Mouse (Mus musculus) common myeloid progenitor, adult 5-6 weeks (primary cell): Measurements from ENCODE around the gene Akt1. TPM values are rescaled to one million over a fixed set of nuclear protein-coding genes. Genes with fewer than 3 reads are reported as not detected.

Source experiments
- ATAC-seq: replicated peaks from 2 replicates; pipeline ENCODE4 v1.8.0; 2016; ENCODE audit warnings: low read depth, mild to moderate bottlenecking, moderate TSS enrichment, inconsistent platforms; ENCODE audit not compliant: poor library complexity, severe bottlenecking
- total RNA-seq: library from RNA; stranded (forward); fragments of 200-1000, 187-1606 nt; gene quantifications from 2 replicates; pipeline ENCODE4 v1.2.3, GENCODE M21; 2017

Gene Akt1
- total RNA-seq, 1 experiment from 2014 or later: 95.3 TPM

DNA sequence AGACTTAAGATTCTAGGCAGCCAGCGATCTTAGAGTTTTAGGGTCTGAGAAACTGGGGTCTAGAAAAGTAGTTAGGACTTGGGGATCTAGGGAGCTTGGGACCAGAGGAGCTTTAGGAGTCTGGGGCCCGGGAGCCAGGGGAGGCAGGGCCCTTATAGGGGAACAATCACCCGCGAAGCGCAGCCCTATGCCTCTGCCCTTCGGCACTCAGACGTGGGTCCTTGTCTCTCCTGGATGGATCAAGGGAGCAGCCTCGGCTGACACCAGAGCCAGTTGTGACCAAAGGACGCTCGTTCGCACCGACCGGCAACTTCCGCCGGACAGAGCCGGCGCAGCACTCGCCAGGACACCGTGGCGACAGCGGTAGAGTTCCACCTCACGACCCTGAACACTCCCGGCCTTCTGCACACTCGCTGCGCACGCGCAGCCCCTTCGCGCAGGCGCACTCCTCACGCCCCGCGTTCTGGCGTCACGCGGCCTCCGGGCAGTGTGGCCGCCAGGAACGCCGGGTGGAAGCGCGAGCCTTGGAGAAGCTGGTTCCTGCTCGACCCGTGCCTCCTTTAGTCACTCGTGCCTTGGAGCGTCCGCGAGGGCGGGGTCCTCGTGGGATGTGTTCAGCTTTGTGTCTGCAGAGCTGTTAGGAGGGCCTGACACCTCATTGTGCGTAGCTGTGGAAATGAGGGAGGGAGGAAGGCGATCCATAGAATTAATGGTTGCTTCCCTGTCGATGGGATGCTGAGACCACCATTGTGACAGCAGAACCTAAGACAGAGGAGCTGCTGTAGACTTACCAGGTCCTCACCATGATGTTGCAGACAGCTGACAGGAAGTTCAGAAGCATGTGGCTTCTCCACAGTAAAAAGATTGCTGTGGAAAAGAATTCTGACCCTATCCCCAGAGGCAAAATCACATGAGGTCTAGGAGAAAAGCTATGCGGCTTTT, 18.8 kb upstream of the Akt1 start:
- ATAC-seq: peak; percentile 89

DNA sequence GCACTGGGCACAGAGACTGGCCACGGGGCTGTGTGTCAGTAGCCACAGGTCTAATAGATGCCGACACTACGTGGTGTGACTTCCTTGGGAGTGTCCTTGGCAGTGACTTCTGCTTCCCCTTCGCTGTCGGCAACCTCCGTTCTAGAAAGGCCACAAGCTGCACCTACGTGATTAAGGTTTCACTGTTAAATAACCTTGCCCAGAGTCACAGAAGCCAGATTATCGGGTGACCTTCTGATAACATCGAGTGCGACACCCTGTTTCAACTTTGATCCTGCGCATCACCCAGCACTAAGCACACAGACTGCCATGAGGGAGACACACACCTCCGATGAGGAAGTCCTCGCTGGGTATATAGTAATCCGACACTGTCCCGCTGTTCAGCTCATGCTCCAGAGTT, 13.8 kb upstream of the Akt1 start:
- peak; percentile 71 for ATAC-seq

DNA sequence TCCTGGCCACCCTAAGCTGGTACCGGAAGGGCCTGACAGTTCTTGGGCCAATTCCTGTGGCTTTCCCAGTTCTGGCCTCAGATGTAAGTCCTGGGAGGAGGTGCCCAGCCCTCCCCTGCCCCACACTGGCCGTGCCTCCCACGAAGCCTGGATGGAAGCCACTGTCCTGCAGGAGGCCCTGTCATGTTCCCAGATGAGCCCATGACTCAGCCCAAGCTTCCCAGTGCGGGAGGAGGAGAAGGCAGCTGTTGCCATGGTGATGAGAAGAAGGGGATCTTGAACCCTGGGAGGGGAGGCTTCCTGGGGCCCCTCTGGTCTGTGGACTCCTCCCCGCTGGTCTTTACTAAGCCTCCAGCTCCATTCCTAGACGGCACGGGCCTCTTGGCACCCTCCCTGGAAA, 8.7 kb upstream of the Akt1 start:
- ATAC-seq: no peak

DNA sequence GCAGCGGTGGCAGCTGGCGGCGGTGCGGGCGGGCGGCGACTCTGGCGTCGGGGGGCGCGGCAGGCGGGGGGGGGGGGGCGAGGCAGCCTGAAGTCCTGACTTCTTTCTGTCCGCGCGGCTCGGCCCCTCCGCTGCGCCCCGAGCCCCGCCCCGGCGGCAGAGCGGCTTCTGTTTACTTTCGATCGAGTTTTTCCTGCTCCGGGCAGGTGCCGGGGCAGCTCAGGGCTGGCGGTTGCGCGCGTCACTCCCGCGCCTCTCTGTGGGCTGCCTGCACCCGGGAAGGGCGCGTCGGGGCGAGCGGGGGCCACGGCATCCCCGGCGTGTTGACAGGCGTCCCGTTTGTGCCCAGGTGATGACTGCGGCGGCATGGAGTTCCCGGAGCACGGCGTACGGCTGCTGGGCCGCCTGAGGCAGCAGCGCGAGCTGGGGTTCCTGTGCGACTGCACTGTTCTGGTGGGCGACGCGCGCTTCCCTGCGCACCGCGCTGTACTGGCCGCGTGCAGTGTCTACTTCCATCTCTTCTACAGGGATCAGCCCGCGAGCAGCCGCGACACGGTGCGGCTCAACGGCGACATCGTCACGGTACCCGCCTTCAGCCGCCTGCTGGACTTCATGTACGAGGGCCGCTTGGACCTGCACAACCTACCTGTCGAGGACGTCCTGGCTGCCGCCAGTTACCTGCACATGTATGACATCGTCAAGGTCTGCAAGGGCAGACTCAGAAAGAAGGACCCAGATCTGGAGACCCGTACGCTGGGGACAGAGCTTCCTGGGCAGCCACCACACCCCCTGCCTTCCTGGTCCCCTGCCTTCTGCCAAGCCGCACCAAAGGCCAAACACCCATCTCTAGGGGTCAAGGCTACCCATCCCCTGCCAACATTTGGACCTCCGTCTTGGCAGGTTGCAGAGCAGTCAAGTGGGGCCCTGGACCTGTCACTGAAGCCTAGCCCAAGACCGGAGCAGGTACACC, 4.6 kb upstream of the Akt1 start:
- no peak for ATAC-seq

DNA sequence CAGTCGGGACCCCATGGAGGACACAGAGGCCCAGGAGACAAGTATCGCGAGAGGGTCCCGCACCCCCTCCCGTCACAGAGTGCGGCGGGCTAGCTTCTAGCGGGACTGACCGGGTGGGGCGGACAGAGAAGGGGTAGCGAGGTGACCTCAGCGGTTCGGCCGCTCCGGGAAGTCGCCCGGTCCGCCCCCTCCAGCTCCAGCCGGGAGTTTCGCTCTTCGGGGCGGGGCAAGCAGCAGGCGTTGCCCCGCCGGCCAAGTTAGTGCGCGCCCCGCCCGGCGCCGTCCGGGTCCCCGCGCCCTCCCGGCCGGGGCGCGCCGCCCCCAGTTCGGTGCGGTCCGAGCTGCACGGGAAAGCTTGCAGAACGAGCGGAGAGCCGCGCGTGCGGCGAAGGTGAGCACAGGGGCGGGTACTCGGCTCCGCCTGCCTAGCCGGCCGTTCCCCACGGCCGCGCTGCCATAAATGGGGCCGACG, 3.9 kb upstream of the Akt1 start, which contains the start of gene Zbtb42:
Gene Zbtb42 (plus strand): TSS at position 274 of the 472 bp plus-strand sequence.
- peak; percentile 15 for ATAC-seq

DNA sequence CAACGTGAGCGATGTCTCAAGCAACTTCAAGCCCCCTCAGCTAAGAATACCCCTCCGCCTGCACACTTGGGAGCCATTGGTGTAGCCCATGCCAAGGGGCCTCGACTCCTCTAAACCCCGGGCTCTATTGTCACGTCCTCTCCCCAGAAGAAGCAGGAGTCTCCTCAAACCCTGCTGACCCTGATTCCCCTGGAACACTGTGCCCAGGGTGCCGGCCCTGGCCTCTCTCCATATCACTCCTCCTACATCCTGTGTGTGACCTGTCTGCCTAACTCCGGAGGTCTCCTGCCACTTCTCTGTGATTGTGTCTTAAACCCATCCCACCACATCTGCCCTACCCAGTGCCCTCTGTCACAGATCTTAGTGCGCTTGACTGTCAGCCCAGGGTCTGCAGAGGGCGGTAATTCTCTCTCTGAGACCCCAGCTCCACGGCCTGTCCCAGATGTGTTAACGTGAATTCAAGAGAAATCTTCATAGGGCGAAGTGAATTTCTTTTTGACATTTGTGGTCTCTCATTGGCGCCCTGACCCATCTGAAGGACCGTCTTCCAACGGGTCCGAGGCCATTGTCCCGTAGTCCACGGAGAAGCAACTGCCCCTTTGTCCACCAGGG, 3.4 kb upstream of the Akt1 start:
- no peak for ATAC-seq

DNA sequence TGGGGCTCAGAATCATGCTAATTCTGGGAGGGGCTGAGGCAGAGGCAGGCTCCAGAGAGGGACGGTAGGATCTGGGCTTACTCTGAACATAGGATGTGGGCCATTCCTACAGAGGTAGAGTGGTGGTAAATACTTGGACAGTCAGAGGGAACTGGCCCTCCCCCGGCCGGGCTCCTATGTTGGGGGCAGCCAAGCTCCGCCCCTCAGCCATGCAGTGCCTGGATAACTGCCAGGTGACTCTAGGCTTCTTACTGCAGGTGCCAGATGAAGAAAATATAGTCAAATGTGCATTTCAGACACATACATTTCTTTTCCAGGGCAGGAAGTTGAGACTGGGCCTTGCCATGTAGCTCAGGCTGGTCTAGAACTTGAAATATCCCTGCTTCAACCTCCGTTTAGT, 2.4 kb upstream of the Akt1 start:
- ATAC-seq: no peak

DNA sequence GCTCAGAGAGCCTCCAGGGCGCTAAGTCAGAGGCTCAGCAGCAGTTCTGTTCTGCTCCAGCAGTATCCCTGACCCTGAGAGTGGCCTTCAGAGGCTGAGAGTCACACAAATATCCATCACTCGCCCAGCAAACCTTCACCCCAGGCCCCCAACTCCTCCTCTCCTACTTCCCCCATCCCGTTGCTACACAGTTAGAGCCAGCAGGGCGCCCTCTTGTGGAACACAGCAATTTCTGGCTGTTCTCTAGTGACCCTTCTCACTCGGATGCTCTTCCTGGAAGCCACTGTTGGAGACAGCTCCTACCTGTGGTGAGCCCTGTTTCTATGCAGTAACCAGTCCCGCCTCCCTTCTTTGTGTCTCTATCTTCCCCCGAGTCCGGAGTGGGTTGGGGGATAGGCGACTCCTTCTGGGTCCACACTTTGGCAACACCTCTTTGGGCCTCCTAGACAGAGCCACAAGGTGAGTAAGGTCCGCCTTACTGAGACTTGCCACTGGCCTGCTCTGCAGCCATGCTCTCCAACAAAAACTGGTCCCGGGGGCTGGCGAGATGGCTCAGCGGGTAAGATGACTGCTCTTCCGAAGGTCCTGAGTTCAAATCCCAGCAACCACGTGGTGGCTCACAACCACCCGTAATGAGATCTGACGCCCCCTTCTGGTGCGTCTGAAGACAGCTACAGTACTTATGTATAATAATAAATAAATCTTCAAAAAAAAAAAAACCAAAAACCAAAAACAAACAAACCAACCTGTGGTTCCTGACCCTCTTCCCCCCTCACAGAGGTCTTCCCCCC, 756 bp upstream of the Akt1 start:
- ATAC-seq: peak; percentile 59

DNA sequence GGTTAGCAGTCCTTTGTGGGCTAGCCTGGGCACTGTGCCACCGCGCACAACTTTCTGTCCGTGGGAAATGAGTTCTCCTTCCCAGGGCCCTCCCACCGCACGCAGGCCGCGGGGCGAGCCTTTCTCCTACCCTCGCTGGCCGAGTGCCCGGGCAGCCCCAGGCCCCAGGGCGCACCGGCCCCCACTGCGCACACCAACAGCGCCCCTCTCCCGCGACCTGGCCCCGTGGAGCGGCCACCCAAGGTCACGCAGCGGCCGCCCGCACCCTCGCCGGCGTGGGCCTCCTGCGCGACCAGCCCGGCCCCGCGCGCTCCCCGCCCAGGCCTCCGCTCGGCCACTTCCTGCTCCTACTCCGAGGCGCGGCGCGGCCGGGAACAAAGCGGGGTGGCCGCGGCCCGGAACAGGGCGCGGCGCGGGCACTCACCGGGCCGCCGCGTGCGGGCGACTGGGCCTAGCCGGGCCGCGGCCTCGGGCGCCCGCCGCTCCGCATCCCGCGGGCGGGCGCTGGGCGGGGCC, 1.1 kb downstream of the Akt1 start:
- ATAC-seq: no peak

DNA sequence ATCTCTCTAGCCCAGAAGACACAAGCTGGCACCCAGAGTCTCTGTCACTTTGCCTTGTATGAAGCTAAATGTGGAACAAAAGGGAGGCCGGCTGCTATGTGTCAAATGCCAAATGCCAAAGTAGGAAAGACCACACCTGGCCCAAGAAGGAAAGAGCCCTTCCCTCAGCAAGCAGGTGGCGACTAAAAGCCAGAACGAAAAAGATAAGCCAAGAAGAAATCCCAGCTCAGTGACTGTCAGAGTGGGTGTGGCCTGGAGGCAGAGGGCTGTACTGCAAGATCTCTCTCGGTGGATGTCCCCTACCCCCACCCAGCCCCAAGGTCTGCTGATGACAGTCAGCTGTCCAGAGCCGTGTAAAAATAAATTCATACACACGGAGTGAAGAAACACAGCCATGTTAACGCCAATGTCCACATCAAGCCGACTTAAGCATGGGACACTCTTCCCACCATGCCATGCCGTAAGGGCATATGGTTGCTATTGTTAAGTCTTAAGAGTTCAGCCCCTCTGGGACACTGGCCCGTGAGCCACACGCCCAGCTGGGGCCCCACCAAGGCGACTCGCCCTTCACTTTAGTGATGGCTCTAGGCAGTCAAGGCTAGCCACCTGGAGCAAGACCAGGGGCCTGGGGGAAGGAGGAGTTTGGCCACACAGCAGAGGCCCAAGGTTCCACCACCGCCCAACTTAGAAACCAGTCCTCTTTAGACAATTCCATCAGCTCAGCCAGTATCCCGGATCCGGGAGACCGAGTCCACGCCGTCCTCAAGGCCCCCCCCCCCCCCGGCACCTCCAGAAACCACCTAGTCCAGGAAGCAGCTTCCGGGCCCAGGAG, 1.7 kb downstream of the Akt1 start:
- peak; percentile 33 for ATAC-seq

DNA sequence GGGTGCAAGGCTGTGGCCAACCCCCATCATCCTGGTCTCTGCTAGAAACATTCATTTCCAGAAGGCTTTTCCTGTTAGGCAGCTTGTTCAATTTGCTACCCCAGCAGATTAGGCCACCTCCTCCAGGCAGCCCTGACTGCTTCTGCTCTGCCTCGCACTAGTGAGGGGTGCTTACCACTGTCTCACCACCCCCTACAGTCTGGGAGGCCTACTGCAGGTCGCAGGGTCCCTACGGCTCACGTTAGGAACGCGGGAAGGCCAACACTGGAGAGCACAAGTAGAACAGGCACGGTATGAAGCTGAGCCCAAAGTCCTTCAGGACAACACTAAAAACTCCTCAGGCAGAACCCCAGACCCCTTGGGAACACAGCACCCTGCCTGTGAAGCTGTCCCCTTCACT, 2.8 kb downstream of the Akt1 start:
- ATAC-seq: no peak

DNA sequence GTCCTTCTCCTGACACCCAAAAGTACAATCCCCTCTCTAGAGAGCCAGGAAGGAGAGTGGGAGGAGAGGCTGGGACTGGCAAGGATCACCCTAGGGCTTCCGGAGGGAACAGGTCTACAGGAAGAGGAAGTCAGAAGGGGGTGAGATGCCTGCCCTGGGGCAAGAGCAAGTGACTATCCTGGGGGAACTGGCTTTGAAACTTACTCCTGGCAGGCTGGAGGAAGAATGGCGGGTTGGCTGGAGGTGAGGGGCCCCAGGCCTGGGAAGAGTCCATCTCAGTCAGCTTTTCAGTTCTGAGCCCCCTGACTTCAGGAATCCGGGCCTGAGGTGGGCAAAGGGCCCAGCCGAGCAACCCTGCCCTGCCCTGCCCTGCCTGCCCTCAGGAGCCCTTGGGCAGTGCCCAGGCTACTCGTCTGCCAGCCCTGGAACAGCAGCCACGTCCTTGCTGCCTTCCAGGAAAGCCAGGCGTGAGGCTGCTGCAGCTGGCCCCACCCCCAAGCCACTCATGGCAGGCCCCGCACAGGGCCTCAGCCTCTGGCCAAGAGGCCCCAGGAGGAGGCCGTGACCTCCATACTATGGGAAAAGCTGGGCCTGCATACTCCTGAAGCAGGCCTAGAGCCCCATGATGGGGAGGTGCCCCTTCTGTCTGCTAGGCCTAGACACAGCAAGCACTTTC, 3.8 kb downstream of the Akt1 start:
- no peak for ATAC-seq

DNA sequence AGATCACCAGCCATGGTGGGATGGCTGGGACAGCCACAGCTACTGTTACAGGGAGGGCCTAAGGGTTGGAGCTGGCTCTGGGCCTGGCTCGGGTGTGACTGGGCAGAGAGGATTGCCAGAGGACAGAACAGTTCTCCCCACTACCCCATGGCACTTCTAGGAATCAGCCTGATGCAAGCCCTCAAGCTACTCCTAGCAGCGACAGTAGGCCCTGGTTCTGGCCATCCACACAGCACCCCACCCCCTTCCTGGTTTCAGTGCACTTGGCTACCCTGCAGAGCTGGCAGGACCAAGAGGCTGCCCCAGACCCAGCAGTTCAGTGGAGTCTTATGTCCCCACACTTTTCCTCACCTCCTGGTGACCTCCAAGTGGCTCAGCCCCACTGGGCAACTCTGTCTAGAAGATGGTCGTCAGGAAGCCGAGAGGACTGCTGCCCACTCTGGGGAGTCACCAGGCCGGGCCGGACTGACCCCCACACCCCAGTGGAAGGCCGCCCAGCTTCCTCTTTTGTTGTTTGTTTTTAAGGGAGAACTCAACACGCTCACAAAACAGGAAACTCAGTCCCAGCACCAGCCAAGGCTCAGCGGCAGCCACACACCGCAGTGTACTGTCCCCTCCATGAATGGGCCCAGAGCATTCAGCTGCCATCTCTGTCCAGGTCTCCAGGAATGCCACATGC, 6.9 kb downstream of the Akt1 start:
- peak; percentile 13 for ATAC-seq

DNA sequence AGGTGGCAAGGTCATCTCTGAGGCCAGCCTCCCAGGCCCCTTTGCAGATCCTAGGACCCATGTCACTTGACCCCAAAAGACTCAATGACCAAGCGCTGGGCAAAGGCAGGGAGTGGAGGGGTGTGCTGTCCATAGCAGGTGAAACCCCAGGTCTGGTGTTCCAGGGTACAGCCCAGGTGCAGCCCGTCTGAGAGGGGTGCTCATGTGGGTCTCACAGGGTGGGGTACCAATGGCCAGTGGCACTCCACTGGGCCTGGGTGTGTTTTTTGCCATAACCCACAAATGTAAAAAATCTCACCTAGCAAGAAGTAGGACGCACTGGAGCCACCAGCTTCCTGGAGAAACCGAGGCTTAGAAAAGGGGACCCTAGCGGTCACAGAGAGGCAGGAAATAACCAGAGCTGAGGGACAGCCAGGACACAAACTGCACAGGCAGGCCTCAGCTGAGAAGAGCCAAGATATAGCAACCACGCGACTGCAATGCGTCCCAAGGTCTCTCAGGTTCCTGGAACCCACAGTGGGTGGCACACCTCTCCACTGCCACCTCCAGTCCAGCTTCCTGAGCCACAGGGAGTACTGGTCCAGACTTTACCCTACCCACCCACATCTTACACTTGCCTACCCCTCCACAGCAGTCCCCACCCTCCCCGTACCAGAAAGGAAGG, 8.7 kb downstream of the Akt1 start:
- no peak for ATAC-seq

DNA sequence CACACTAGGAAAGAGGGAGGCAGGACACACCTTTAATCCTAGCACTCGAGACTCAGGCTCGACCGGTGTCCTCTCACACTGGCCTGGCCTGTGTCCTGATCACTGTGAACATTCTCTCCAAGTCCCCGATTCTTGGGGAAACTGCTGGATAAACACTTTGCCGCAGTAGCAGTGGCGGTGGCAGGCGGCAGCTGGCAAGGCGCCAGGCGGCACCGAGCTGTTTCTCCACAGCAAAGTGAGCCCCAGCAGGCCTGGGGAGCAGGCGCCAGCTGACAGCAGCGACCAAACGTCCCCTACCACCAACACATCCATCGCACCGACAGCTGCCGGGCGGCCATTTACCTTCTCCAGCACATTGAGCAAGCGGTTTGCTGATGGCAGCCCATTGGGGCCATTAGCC, 9.2 kb downstream of the Akt1 start:
- ATAC-seq: 0 out of 2 replicates have a peak, but pooled peaks have one; percentile 19

DNA sequence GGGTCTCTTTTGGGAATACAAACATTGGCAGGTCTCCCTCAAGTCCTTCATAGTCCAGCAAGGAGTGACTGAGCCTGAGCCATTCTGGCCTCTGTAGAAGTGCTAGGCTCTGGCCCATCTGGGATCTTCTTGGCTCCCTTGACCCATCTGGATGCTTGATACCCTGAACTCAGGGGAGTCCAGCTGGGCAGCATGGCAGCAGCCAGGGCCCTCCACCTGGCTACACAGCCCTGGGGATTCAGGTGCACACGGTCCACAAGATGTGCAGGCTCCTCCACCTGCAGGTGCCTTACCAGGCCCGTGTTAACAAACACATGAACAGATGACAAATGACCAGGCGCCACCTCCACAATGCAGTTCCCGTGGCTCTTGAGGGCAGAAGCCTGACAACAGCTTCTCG, 10.0 kb downstream of the Akt1 start:
- no peak for ATAC-seq

DNA sequence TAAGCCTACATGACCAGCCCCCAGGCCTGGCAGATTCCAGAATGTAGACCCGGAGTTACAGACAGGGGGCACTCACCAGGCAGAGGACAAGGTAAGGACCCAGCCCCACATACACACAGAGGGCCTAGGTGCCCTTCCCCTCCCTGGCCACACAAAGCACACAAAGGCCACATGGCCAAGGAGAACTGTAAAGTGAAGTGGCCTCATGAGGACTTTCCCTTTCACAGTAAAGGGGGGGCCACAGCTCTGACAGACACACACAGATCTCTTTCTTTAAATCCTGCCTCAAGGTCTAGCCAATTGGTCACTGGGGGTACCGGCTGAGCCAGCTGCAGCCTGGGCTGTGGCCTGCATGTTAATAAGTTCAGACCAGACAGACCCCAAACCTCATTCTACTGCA, 10.6 kb downstream of the Akt1 start:
- ATAC-seq: no peak
